ENCODE assay signal across 16 mouse cellular contexts in the genomic region with DNA sequence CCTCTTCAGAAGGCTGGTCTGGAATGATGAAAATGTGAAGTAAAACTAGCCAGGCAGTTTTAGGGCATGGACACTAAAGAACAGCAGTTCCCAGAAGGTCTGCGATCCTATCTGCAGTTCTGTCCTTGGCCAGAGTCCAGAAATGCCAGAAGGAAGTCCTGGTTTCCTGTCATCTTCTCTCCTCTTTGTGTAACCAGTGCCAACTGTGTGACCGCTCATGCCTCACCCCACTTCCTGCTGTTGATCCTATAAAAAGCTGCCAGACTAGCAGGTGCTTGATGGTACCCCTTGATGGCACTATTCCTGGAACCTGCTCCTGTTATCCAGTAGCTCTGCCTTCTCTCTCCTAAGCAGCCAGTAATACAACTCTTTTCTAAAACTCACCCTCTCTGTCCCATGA. TPM values are rescaled to one million over a fixed set of nuclear protein-coding genes. Genes with fewer than 3 reads are reported as not detected.
DNase-seq lines count a peak whose midpoint lies in the region; ATAC-seq and TF ChIP-seq lines count a peak whose summit lies in the region.
"Had no signal": no experiment of that assay in that cellular context is flagged by ENCODE, and none has a peak within 500 bp of the region (broad histone marks: within the 10 kb centered on the region; RNA-seq: fewer than 3 reads in every experiment).

No protein-coding gene starts in this region.

- no peak for TF ChIP-seq CTCF in heart, postnatal 0 days (IDR thresholded peaks at IDR 0.05; ENCODE audit: low read depth)
- no peak for TF ChIP-seq CTCF in MEL (IDR thresholded peaks at IDR 0.05 in 2 of 3, conservative IDR thresholded peaks at IDR 0.05 in 1 of 3; ENCODE audit: control insufficient read depth in 1 of 3, insufficient read depth in 1 of 3, low read depth in 2 of 3, low read length in 3 of 3, poor library complexity in 1 of 3, severe bottlenecking in 1 of 3)

- no peaks in the 10 kb centered on the region for H3K79me2 ChIP-seq in MEL (ENCODE audit: control insufficient read depth, insufficient read depth, low read length, poor library complexity)

- H3K9ac ChIP-seq in heart, postnatal 0 days (replicated peaks; ENCODE audit: low read depth, low read length): no peak overlapping the region
- H3K9ac ChIP-seq in MEL (ENCODE audit: control insufficient read depth, low read depth, low read length, poor library complexity, severe bottlenecking): no peak overlapping the region
- no peak overlapping the region for H3K9ac ChIP-seq in kidney, embryonic 14.5 days (ENCODE audit: low read depth, low read length)
- H3K9ac ChIP-seq: liver, embryonic 15.5 days; stomach, embryonic 15.5 days had no signal

- no peaks in the 10 kb centered on the region for H3K4me1 ChIP-seq in heart, postnatal 0 days (ENCODE audit: control insufficient read depth, insufficient read depth)
- H3K4me1 ChIP-seq in MEL (ENCODE audit: control insufficient read depth in 1 of 2, insufficient read depth in 2 of 2, low read length in 2 of 2): peaks cover 15 to 36% of the 10 kb centered on the region in 2 experiments
- no peaks in the 10 kb centered on the region for H3K4me1 ChIP-seq in kidney, embryonic 14.5 days (ENCODE audit: control insufficient read depth, insufficient read depth, low read length)
- H3K4me1 ChIP-seq: hindbrain, embryonic 10.5 days; stomach, embryonic 15.5 days had no signal

- no peak for TF ChIP-seq RAD21 in MEL (IDR thresholded peaks at IDR 0.05; ENCODE audit: low read depth, low read length)

- DNase-seq in heart, postnatal 0 days (ENCODE audit: low spot score): no peak
- DNase-seq in heart, postnatal 4 days: no peak
- peak; percentile 24 for DNase-seq in MEL (ENCODE audit: low read depth, low spot score)
- peak; percentile 22 for DNase-seq in cerebellum, adult 8-10 months
- peak; percentile 8 for DNase-seq in large intestine, adult 2 months (ENCODE audit: low read depth, low spot score)
- no peak for DNase-seq in kidney, adult 18-20 months
- no peak for DNase-seq in gastrocnemius, adult 18-20 months (ENCODE audit: low spot score)

- 21% methylated on average over 2 of the region's 2 CpGs for WGBS in heart, postnatal 0 days
- 7% methylated on average over 2 of the region's 2 CpGs for WGBS in large intestine, adult 2 months
- WGBS in kidney, embryonic 14.5 days: 76% methylated on average over 2 of the region's 2 CpGs

- H3K36me3 ChIP-seq in heart, postnatal 0 days (replicated peaks; ENCODE audit: control insufficient read depth, insufficient read depth, low read length): no peaks in the 10 kb centered on the region
- peaks cover 0 to 23% of the 10 kb centered on the region in 2 experiments; a peak in 2 of 4 replicates for H3K36me3 ChIP-seq in MEL (ENCODE audit: control insufficient read depth in 1 of 2, insufficient read depth in 2 of 2, low read length in 2 of 2)
- no peaks in the 10 kb centered on the region for H3K36me3 ChIP-seq in kidney, embryonic 14.5 days (ENCODE audit: control insufficient read depth, insufficient read depth, low read length)
- H3K36me3 ChIP-seq: G1E; hindbrain, embryonic 10.5 days; liver, embryonic 15.5 days; stomach, embryonic 15.5 days had no signal

- H3K9me3 ChIP-seq in heart, postnatal 0 days (replicated peaks; ENCODE audit: control insufficient read depth, low read length): no peaks in the 10 kb centered on the region
- no peaks in the 10 kb centered on the region for H3K9me3 ChIP-seq in MEL (replicated peaks; ENCODE audit: insufficient read depth, low read length)
- H3K9me3 ChIP-seq in kidney, embryonic 14.5 days (ENCODE audit: control insufficient read depth, low read length): no peaks in the 10 kb centered on the region
- H3K9me3 ChIP-seq: G1E; hindbrain, embryonic 10.5 days; liver, embryonic 15.5 days; stomach, embryonic 15.5 days had no signal

- H3K4me2 ChIP-seq in heart, postnatal 0 days (ENCODE audit: low read depth, low read length): no peak overlapping the region
- H3K4me2 ChIP-seq in kidney, embryonic 14.5 days (replicated peaks; ENCODE audit: low read depth, low read length): no peak overlapping the region
- H3K4me2 ChIP-seq: liver, embryonic 15.5 days; stomach, embryonic 15.5 days had no signal

- no peak for TF ChIP-seq EP300 in heart, postnatal 0 days (IDR thresholded peaks at IDR 0.05; ENCODE audit: low read depth)
- TF ChIP-seq EP300 in MEL (IDR thresholded peaks at IDR 0.05; ENCODE audit: low read depth in 1 of 2, low read length in 2 of 2): no peak

- TF ChIP-seq POLR2A in MEL (IDR thresholded peaks at IDR 0.05; ENCODE audit: control insufficient read depth in 1 of 2, insufficient read depth in 1 of 2, low read depth in 1 of 2, low read length in 2 of 2, poor library complexity in 1 of 2): no peak

- H3K4me3 ChIP-seq in heart, postnatal 0 days (ENCODE audit: low read depth, low read length): no peak overlapping the region
- no peak overlapping the region for H3K4me3 ChIP-seq in MEL (ENCODE audit: control insufficient read depth in 1 of 2, insufficient read depth in 1 of 2, low read depth in 2 of 2, low read length in 2 of 2)
- H3K4me3 ChIP-seq in kidney, embryonic 14.5 days (ENCODE audit: low read length): no peak overlapping the region
- H3K4me3 ChIP-seq: hindbrain, embryonic 10.5 days; liver, embryonic 15.5 days; stomach, embryonic 15.5 days had no signal

- no peak overlapping the region for H3K27ac ChIP-seq in heart, postnatal 0 days (ENCODE audit: low read depth)
- no peak overlapping the region for H3K27ac ChIP-seq in MEL (ENCODE audit: control insufficient read depth, low read depth, low read length)
- H3K27ac ChIP-seq in kidney, embryonic 14.5 days (ENCODE audit: low read depth, low read length): no peak overlapping the region
- H3K27ac ChIP-seq: hindbrain, embryonic 10.5 days; liver, embryonic 15.5 days; stomach, embryonic 15.5 days had no signal

- peak; percentile 62 for ATAC-seq in heart, postnatal 0 days (ENCODE audit: insufficient read depth, low read depth)
- no peak for ATAC-seq in kidney, embryonic 14.5 days (ENCODE audit: low FRiP score, low TSS enrichment)
- ATAC-seq: intestine, postnatal 0 days had no signal

- no peaks in the 10 kb centered on the region for H3K27me3 ChIP-seq in heart, postnatal 0 days (ENCODE audit: control insufficient read depth, insufficient read depth, low read length)
- H3K27me3 ChIP-seq in MEL (ENCODE audit: control insufficient read depth in 1 of 2, insufficient read depth in 2 of 2, low read length in 2 of 2): no peaks in the 10 kb centered on the region
- H3K27me3 ChIP-seq in kidney, embryonic 14.5 days (ENCODE audit: control insufficient read depth, insufficient read depth, low read length): no peaks in the 10 kb centered on the region
- H3K27me3 ChIP-seq: liver, embryonic 15.5 days; stomach, embryonic 15.5 days had no signal

TF ChIP-seq in MEL, 35 proteins besides CTCF, POLR2A, EP300 and RAD21:
- TF ChIP-seq ZMIZ1 (IDR thresholded peaks at IDR 0.05; ENCODE audit: low read depth, low read length): no peak
- TF ChIP-seq ETS1 (IDR thresholded peaks at IDR 0.05; ENCODE audit: low read depth, low read length): peak; percentile 34; the same call in 1 of the 2 replicates
- no peak for TF ChIP-seq NRF1 (IDR thresholded peaks at IDR 0.05; ENCODE audit: insufficient read depth, low read depth, low read length, poor library complexity, severe bottlenecking)
TF ChIP-seq in MEL: peak in this region for 1.

RNA-seq across cellular contexts. Expression of gene Cst7, which starts 3.2 kb away (rescaled TPM):
- not detected in 2 replicates for total RNA-seq in heart, postnatal 0 days (2014; rRNA removed; ENCODE audit: low replicate concordance)
- polyA plus RNA-seq in heart, postnatal 0 days (2015; fragmentation: Nextera tagmentation; extraction: Ambion mirVana): 0.12 and 0.16 TPM in 2 replicates
- total RNA-seq in heart, postnatal 4 days (2021): not detected
- total RNA-seq in MEL (2012; rRNA removed): 12.4 and 18.5 TPM in 2 replicates
- 10 to 100 TPM in 1 of 2 experiments, not detected in 1; 35.8 TPM for polyA plus RNA-seq in MEL (2012; ENCODE audit: insufficient read depth in 1 of 2, insufficient read length in 2 of 2, low read depth in 1 of 2, low replicate concordance in 2 of 2, missing spikeins in 1 of 2)
- polyA plus RNA-seq in large intestine, adult 2 months (2012; rRNA removed): 5.6 and 7.1 TPM in 2 replicates
- polyA plus RNA-seq in kidney, embryonic 14.5 days (2014; fragmentation: Nextera tagmentation; extraction: Ambion mirVana): 0.22 TPM in 1 of 2 replicates, not detected in the other
- not detected for total RNA-seq in gastrocnemius, adult 18-20 months (2021)
- total RNA-seq: heart, adult 8-10 months; left cerebral cortex, postnatal 36 days had no signal
- polyA plus RNA-seq: C2C12 had no signal

RNA-seq across cellular contexts. Expression of gene Apmap, which starts 41.3 kb away (rescaled TPM):
- total RNA-seq in heart, postnatal 0 days (2014; rRNA removed; ENCODE audit: low replicate concordance): 8.5 and 14.4 TPM in 2 replicates
- 19.0 and 19.8 TPM in 2 replicates for polyA plus RNA-seq in heart, postnatal 0 days (2015; fragmentation: Nextera tagmentation; extraction: Ambion mirVana)
- total RNA-seq in heart, postnatal 4 days (2021): 10 to 100 TPM; 33.5 to 37.6 TPM
- 21.3 and 26.4 TPM in 2 replicates for total RNA-seq in MEL (2012; rRNA removed)
- 10 to 100 TPM in 1 of 2 experiments, not detected in 1; 29.4 TPM for polyA plus RNA-seq in MEL (2012; ENCODE audit: insufficient read depth in 1 of 2, insufficient read length in 2 of 2, low read depth in 1 of 2, low replicate concordance in 2 of 2, missing spikeins in 1 of 2)
- 56.1 and 59.0 TPM in 2 replicates for polyA plus RNA-seq in large intestine, adult 2 months (2012; rRNA removed)
- 31.9 and 41.3 TPM in 2 replicates for polyA plus RNA-seq in kidney, embryonic 14.5 days (2014; fragmentation: Nextera tagmentation; extraction: Ambion mirVana)
- total RNA-seq in gastrocnemius, adult 18-20 months (2021): 10 to 100 TPM; 19.3 to 20.4 TPM

Comparison
In these comparisons a context has a peak if more than half of its experiments do, and no peak if none do; other contexts are left out.
1. DNase-seq: peak in MEL (single experiment), cerebellum, adult 8-10 months (single experiment) and large intestine, adult 2 months (single experiment); none in heart, postnatal 0 days (single experiment), heart, postnatal 4 days (single experiment), kidney, adult 18-20 months (single experiment) and gastrocnemius, adult 18-20 months (single experiment).
2. RNA of gene Cst7, which starts 3.2 kb away (total RNA-seq): 12.4 to 18.5 TPM in MEL; not detected in heart, postnatal 4 days, not detected in heart, postnatal 0 days and not detected in gastrocnemius, adult 18-20 months; every median in the first group is over 10 times any median in the second.